Mouse (Mus musculus) brown adipose tissue, adult 24 weeks (tissue): ENCODE data around the gene Snx17. TPM values are rescaled to one million over a fixed set of nuclear protein-coding genes. Genes with fewer than 3 reads are reported as not detected.

Source experiments
- H3K27ac ChIP-seq: fragments of 200-500 bp; replicated peaks from 2 replicates; pipeline ENCODE4 v1.5.1; 2012; ENCODE audit warnings: low read depth, mild to moderate bottlenecking, low read length
- H3K4me1 ChIP-seq: fragments of 200-500 bp; 2 replicates; pipeline ENCODE4 v1.6.1; 2012; ENCODE audit warnings: low read length, mixed read lengths; ENCODE audit not compliant: control insufficient read depth, insufficient read depth, insufficient read length
- H3K4me3 ChIP-seq: fragments of 200-500 bp; 2 replicates; pipeline ENCODE4 v1.5.1; 2012; ENCODE audit warnings: low read depth, mild to moderate bottlenecking, low read length, moderate library complexity; ENCODE audit not compliant: insufficient read depth
- polyA plus RNA-seq: library from polyadenylated mRNA; stranded (reverse); fragments of >200 nt; gene quantifications from 2 replicates; pipeline ENCODE4 v1.2.4, GENCODE M21; 2012; ENCODE audit not compliant: missing spikeins, insufficient read depth, insufficient read length

Gene Snx17
- polyA plus RNA-seq, 1 experiment = 56.4 TPM

DNA sequence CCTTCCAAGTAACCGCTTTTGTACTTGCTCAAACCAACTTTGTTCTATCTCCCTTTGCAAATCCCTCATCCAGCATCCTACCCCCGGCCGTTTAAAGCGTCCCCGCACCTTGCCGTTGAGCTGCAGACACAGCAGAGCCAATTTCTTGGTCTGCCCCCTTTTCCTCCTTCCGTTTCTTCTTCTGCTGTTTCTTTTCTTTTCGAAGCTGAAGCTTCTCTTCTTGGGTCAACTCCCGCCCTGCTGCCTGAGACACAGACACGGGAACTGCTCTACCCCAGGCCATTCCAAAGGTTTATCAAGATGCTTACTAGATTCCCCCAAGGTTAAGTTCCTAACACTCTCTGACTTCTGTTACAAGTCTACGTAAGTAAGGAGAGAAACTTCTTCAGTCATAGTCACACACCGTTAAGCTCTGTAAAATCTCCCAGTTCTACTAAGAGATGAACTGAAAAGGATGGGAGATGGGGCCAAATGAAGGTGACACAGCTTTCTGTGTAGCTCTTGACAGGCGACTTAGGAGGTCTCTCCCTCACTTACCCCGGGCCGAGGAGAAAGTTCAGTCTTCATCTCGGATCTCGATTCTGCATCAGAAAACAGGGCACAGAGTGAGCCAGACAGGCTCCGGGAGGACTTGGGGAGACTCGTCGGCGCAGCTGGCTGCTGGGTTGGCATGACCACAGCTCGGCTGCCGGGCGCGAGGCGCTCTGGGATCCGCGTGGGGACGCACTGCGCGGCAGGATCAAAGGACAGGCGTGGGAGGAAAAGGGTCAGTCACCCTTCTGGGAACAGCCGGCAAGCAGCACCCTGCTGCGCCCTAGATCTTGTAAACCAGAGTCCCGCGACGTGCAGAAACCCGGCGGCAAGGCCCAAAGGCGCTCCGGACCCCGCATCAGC, 735 bp upstream of the Snx17 start:
- H3K27ac ChIP-seq = peak overlapping the region; percentile 62
- peaks cover 3% of the 10 kb centered on the region; the same call in 1 of the 2 replicates for H3K4me1 ChIP-seq
- H3K4me3 ChIP-seq = peak overlapping the region; percentile 78

GRCm38 (mm10) chr5:31193631-31194281, 729 bp downstream of the Snx17 start:
- H3K27ac ChIP-seq = peak overlapping the region; percentile 85
- peak overlapping the region; percentile 92 for H3K4me3 ChIP-seq
- peaks cover 3% of the 10 kb centered on the region; the same call in 1 of the 2 replicates for H3K4me1 ChIP-seq

- Histone ChIP-seq H3K27ac (no peak overlapping the region), H3K4me3 (no peak overlapping the region), H3K4me1 (peaks cover 3% of the 10 kb centered on the region; the same call in 1 of the 2 replicates)
Observed at GRCm38 (mm10) chr5:31194486-31195485, 1.8 kb downstream of the Snx17 start.

DNA sequence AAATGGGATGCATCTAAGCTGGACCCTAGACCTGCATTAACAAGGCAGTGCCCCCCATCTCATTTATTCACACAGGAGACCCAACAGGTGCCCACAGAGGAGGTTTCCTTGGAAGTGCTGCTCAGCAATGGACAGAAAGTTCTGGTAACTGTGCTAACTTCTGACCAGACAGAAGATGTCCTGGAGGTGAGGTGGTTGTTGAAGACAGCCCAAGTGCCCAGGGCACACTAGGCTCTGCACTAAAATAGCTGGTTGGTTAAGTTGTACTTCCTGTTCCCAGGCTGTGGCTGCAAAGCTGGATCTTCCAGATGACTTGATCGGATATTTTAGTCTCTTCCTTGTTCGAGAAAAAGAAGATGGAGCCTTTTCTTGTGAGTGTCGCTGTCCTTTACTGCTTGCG, 2.6 kb downstream of the Snx17 start:
- peaks cover 3% of the 10 kb centered on the region for H3K4me1 ChIP-seq
- no peak overlapping the region for H3K4me3 ChIP-seq
- H3K27ac ChIP-seq = no peak overlapping the region

GRCm38 (mm10) chr5:31196207-31196606, 3.2 kb downstream of the Snx17 start:
- peaks cover 3% of the 10 kb centered on the region for H3K4me1 ChIP-seq
- H3K27ac ChIP-seq = no peak overlapping the region
- H3K4me3 ChIP-seq = no peak overlapping the region

DNA sequence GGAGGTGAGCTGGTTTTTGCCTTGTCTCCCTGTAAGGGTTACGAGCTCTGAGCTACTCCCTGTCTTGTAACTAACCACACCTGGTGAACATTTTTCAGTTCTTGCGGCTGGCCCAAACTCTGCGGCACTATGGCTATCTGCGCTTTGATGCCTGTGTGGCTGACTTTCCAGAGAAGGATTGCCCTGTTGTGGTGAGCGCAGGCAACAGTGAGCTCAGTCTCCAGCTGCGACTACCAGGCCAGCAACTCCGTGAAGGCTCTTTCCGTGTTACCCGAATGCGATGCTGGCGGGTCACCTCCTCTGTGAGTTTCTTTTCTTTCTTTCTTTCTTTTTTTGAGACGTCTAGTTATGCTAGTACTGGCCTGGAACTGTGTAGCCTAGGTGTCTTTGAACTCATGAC, 4.0 kb downstream of the Snx17 start:
- Histone ChIP-seq H3K27ac (no peak overlapping the region), H3K4me3 (no peak overlapping the region), H3K4me1 (peaks cover under 1% of the 10 kb centered on the region)

GRCm38 (mm10) chr5:31198170-31198569, 5.1 kb downstream of the Snx17 start:
- no peaks in the 10 kb centered on the region; the same call in 1 of the 2 replicates for H3K4me1 ChIP-seq
- no peak overlapping the region for H3K4me3 ChIP-seq
- no peak overlapping the region for H3K27ac ChIP-seq

DNA sequence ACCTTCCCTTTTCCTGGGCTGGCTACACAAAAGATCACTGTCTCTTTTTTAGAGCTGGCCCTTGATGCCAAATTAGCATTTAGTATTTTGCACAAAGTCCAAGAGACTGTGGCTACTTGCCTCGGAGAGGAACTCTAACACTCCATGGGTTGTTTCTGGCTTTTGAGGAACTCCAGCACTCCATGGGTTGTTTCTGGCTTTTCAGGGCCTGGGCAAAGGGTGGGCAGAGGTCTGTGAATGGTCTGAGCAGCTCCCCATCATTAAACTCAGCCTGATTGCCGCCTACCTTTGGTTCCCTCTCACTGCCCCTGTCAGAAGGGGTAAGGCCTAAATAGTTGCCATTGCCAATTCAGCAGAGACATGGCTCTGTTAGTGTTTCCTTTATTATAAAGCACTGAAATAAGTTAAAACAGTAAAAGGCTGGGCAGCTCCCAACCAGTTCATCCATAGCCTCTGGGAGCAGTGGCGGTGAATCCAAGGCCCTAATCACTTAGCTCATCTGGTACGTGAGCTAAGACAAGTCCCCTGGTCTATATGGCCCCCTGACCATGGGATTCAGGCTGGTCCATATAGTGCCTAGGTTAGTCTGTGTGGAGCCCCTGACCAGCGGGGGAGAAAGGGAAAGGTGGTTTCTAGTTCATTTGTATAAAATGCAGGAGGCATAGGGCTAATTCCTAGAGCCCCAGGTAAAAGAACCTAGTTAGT, 5.7 kb downstream of the Snx17 start:
- Histone ChIP-seq H3K4me3 (no peak overlapping the region), H3K4me1 (no peaks in the 10 kb centered on the region; the same call in 1 of the 2 replicates), H3K27ac (no peak overlapping the region)

- Histone ChIP-seq H3K27ac (no peak overlapping the region), H3K4me1 (no peaks in the 10 kb centered on the region; the same call in 1 of the 2 replicates)
Observed at GRCm38 (mm10) chr5:31199321-31199892, 6.4 kb downstream of the Snx17 start.

DNA sequence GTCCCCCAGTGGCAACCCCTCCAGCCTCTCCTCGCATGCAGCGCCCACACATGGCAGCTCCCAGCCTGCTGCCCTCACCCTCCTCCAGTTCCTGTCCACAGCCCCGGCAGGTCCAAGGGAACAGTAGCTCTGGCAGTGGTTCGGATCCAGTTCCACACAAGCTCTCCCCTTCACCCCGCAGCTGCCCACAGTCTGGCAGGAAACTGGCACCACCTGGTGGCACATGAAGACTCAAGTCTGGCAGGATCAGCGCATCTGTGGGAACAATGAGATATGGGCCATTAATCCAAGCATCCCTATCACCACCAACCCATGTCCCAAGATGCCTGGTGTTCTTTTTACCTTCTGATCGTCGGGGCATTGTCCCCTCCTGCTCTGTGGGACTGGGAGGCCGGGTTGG, 6.9 kb downstream of the Snx17 start:
- H3K27ac ChIP-seq = no peak overlapping the region
- no peak overlapping the region for H3K4me3 ChIP-seq
- H3K4me1 ChIP-seq = no peaks in the 10 kb centered on the region; the same call in 1 of the 2 replicates

More at GRCm38 (mm10) chr5:31199321-31199892, 6.4 kb downstream of the Snx17 start:
- no peak overlapping the region for H3K4me3 ChIP-seq

DNA sequence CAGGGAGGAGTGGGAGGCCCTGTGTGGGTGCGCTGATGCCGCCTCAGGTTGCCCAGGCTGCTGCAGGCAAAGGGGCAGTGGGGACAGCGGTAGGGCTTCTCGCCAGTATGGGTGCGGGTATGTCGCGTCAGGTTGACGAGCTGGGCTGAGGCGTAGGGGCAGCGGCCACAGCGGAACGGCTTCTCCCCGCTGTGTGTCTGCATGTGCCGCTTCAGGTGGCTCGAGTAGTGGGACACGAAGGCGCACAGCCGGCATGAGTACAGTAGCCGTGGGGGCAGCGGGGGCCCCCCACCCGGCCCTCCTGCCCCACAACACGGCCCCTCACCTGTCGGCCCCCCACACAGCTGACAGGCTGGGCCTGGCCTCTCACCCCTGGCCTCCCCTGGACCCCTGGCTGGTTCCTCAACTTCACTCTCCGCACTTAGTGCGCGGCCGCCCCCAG, 7.3 kb downstream of the Snx17 start:
- peak overlapping the region; percentile 20 for H3K4me3 ChIP-seq
- H3K27ac ChIP-seq = no peak overlapping the region
- H3K4me1 ChIP-seq = no peaks in the 10 kb centered on the region; the same call in 1 of the 2 replicates

DNA sequence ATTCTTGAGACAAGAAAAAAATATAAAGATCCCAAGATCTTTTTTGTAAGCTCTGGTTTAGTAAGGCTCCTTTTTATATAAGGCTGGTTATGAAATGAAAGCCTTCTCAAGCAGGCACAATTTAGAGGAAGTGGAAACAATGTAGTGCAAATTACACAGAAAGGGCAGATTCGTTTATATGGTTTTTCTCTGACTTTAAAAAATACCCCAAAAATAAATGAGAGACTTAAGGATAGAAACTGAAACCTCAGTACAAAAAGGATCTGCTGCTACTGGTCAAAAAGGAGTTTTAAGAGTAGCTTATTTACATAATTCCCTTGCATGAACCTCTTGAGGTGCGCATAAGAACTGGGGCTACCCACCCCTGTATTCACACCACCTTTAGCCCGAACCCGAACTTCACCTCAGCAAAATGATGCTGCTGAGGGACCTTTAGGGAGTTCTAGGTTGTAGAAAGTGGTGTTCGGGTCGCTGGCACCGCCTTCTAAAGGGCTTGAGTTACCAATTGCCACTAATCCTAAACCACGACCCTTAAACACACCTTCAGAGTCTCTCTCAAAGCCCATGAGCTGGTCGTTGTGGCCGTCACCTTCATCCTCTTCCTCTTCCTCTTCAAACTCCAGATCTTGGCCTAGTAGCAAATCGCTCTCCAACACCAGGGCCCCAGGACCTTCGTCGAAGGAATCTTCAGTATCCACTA, 8.2 kb downstream of the Snx17 start:
- peak overlapping the region; percentile 69 for H3K4me3 ChIP-seq
- peak overlapping the region; percentile 85 for H3K27ac ChIP-seq
- no peaks in the 10 kb centered on the region; the same call in 1 of the 2 replicates for H3K4me1 ChIP-seq
